Mouse (Mus musculus) gastrocnemius, adult 2 months (tissue): ENCODE measurements around the gene Lrrc14b. TPM values are rescaled to one million over a fixed set of nuclear protein-coding genes. Genes with fewer than 3 reads are reported as not detected.

Experiments used
- DNase-seq: peaks from one replicate; pipeline ENCODE4 v3.0.0; 2022
- H3K27ac ChIP-seq: fragments of 200-600 bp; 2 replicates; pipeline ENCODE4 v1.8.1; 2022; ENCODE audit warnings: mild to moderate bottlenecking
- H3K4me3 ChIP-seq: fragments of 200-600 bp; 2 replicates; pipeline ENCODE4 v1.8.1; 2022; ENCODE audit warnings: mild to moderate bottlenecking, moderate library complexity
- CTCF ChIP-seq: fragments of 200-600 bp; IDR thresholded peaks from 2 replicates; pipeline ENCODE4 v1.8.1; 2022; ENCODE audit warnings: antibody characterized with exemption, mild to moderate bottlenecking, moderate library complexity
- intact Hi-C: fragments of 180-260 bp; cut with DNase I; formaldehyde crosslinking; loops from one replicate; pipeline ENCODE4 v1.15.1; 2025
- long read RNA-seq, 2 experiments: library from polyadenylated mRNA; stranded (forward); transcript quantifications; one replicate each; pipeline ENCODE4 v2.0.0; 2021
- total RNA-seq, 2 experiments: library from RNA; stranded (reverse); gene quantifications; 2 replicates each; pipeline ENCODE4 v1.2.3; 2021

The Lrrc14b gene
- 100 to 1,000 TPM in 1 of 2 experiments, 10 to 100 TPM in 1; 91.6 to 105 TPM for total RNA-seq
- long read RNA-seq, experiment 1, transcript Lrrc14b-201 (2 exons, 2,755 nt) = major isoform, 136 of 197 reads
- long read RNA-seq, experiment 1, partial matches to known transcripts = 0 of 197 reads
- long read RNA-seq, experiment 1, other reads (novel, unspliced or antisense) = 61 of 197 reads
- long read RNA-seq, experiment 2, transcript Lrrc14b-201 (2 exons, 2,755 nt) = major isoform, 131 of 200 reads
- long read RNA-seq, experiment 2, partial matches to known transcripts = 20 of 200 reads
- long read RNA-seq, experiment 2, other reads (novel, unspliced or antisense) = 49 of 200 reads

- peak; percentile 87 for DNase-seq
- H3K27ac ChIP-seq = peak within 1 kb of the TSS; percentile 94
- H3K4me3 ChIP-seq = peak within 1 kb of the TSS; percentile 83
- peak; percentile 39 for TF ChIP-seq CTCF
- intact Hi-C loops = no loop called here
These were observed at the start of gene Lrrc14b for GRCm38 (mm10) chr13:74363859-74364235. TSS of gene Lrrc14b (minus strand) at chr13:74364005.

- Histone ChIP-seq H3K27ac (no peak within 1 kb of the TSS), H3K4me3 (no peak within 1 kb of the TSS)
- intact Hi-C loops = loop anchor here (10.0 kb wide), 1 partner anchor 795 kb away; the partner anchor contains the start of gene Clptm1l
- no peak for DNase-seq
- no peak for TF ChIP-seq CTCF
These were observed 35.6 kb upstream of the Lrrc14b start, which contains the start of gene Ftl1-ps1 for GRCm38 (mm10) chr13:74399298-74399839. TSS of gene Ftl1-ps1 (plus strand) at chr13:74399694.

- TF ChIP-seq CTCF = no peak
- intact Hi-C loops = loop anchor here (10.0 kb wide), 1 partner anchor 786 kb away; the partner anchor contains the start of gene Clptm1l
- DNase-seq = no peak
These were observed 27.4 kb upstream of the Lrrc14b start for GRCm38 (mm10) chr13:74391156-74391555.

GRCm38 (mm10) chr13:74390371-74390990, 26.7 kb upstream of the Lrrc14b start, which contains the start of gene Zfp72:
TSS of gene Zfp72 (minus strand) at chr13:74390836.
- intact Hi-C loops = loop anchor here (10.0 kb wide), 1 partner anchor 786 kb away; the partner anchor contains the start of gene Clptm1l
- Histone ChIP-seq H3K4me3 (peak within 1 kb of the TSS; percentile 72), H3K27ac (peak within 1 kb of the TSS; percentile 80)
- no peak for TF ChIP-seq CTCF
- peak; percentile 75 for DNase-seq

More at GRCm38 (mm10) chr13:74391156-74391555, 27.4 kb upstream of the Lrrc14b start:
- Histone ChIP-seq H3K4me3 (peak overlapping the region; percentile 72), H3K27ac (peak overlapping the region; percentile 80; the same call in 1 of the 2 replicates)

GRCm38 (mm10) chr13:74389730-74390129, 25.9 kb upstream of the Lrrc14b start:
- peak; percentile 13; the same call in 1 of the 2 replicates for TF ChIP-seq CTCF
- DNase-seq = no peak
- peak overlapping the region; percentile 72 for H3K4me3 ChIP-seq
- no peak overlapping the region for H3K27ac ChIP-seq
- intact Hi-C loops = loop anchor here (10.0 kb wide), 1 partner anchor 785 kb away; the partner anchor contains the start of gene Clptm1l

- intact Hi-C loops = no loop called here
- no peak for TF ChIP-seq CTCF
These were observed 18.5 kb upstream of the Lrrc14b start for GRCm38 (mm10) chr13:74382289-74382688.

GRCm38 (mm10) chr13:74381533-74382276, 17.9 kb upstream of the Lrrc14b start:
- no peak overlapping the region for H3K27ac ChIP-seq

More at GRCm38 (mm10) chr13:74382289-74382688, 18.5 kb upstream of the Lrrc14b start:
- DNase-seq = no peak
- Histone ChIP-seq H3K4me3 (no peak overlapping the region), H3K27ac (no peak overlapping the region)

GRCm38 (mm10) chr13:74363176-74363858, 488 bp downstream of the Lrrc14b start:
- TF ChIP-seq CTCF = no peak
- peak; percentile 68 for DNase-seq
- intact Hi-C loops = no loop called here
- H3K4me3 ChIP-seq = peak overlapping the region; percentile 83
- H3K27ac ChIP-seq = peak overlapping the region; percentile 94

More at GRCm38 (mm10) chr13:74381533-74382276, 17.9 kb upstream of the Lrrc14b start:
- DNase-seq = no peak
- intact Hi-C loops = no loop called here
- no peak for TF ChIP-seq CTCF
- no peak overlapping the region for H3K4me3 ChIP-seq

GRCm38 (mm10) chr13:74362218-74362617, 1.6 kb downstream of the Lrrc14b start:
- DNase-seq = no peak
- intact Hi-C loops = no loop called here
- no peak for TF ChIP-seq CTCF
- Histone ChIP-seq H3K4me3 (peak overlapping the region; percentile 83), H3K27ac (peak overlapping the region; percentile 94)

GRCm38 (mm10) chr13:74356491-74356890, 7.3 kb downstream of the Lrrc14b start:
- intact Hi-C loops = no loop called here
- no peak overlapping the region for H3K27ac ChIP-seq
- DNase-seq = no peak
- H3K4me3 ChIP-seq = no peak overlapping the region
- TF ChIP-seq CTCF = no peak

- H3K27ac ChIP-seq = peak overlapping the region; percentile 100
- no peak for TF ChIP-seq CTCF
- DNase-seq = no peak
- H3K4me3 ChIP-seq = peak overlapping the region; percentile 72
- intact Hi-C loops = loop anchor here (5.0 kb wide), 1 partner anchor 33 kb away; the partner anchor contains the start of gene Pdcd6
These were observed 13.3 kb downstream of the Lrrc14b start for GRCm38 (mm10) chr13:74350435-74350906.
